Mouse (Mus musculus): ENCODE results near the gene Olfr385. TPM values are rescaled to one million over a fixed set of nuclear protein-coding genes. Genes with fewer than 3 reads are reported as not detected.
"Not testable (repeated sequence)": the region's sequence is repeated elsewhere in the genome, so short reads cannot be mapped to it uniquely, and the experiment has no call there.

Olfr385 gene
- total RNA-seq (2015) (not detected in 2 replicates), total RNA-seq (2017) (not detected in 2 replicates)

GRCm38 (mm10) chr11:73592908-73593307 lies at the start of gene Olfr385:
Olfr385 (minus strand) TSS chr11:73593008.
- ATAC-seq (ENCODE audit: poor library complexity, severe bottlenecking) = no peak

DNA sequence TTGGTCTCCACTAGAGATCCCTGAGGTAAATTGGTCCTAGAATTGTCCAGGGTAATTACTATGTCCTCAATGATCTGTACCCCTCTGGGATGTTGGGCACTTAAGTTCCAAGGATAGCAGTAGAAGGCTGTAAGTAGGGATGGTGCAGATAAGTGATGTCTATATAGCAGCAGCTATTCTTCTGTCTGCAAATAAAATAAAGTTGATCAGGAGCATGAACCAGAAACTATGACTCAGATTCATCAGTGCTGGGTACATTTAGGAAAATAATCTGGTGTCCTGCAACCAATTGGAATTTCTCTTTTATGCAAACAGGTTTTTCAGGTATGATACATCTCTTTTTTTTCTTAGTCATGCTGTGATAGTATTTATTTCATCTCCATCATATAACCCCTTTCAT lies 5.5 kb upstream of the Olfr385 start, which contains the start of gene Olfr384:
Gene Olfr384, plus strand, starts transcription at position 301 of the 400 bp plus-strand sequence.
- ATAC-seq (ENCODE audit: poor library complexity, severe bottlenecking) = no peak

GRCm38 (mm10) chr11:73583188-73583587 lies 9.6 kb downstream of the Olfr385 start:
- ATAC-seq (ENCODE audit: poor library complexity, severe bottlenecking) = not testable (repeated sequence)

DNA sequence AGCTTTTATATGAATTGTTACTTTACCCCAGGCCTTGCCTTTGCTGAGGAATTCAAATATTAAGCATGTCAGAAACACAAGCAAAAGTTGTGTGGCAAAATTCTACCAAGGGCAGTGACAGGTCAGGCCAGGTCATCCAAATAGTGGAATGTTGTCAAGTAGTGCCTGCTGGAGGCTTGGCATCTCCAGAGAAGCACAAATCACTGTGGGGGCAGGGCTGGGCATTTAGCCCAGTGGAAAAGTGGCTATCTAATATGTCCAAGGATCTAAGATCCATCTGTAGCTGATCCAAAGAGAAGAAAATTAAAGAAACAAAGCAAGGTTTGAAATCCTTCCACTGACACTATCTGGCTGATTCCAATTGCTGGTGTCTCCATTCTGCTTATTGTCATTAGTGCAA lies 12.9 kb downstream of the Olfr385 start:
- no peak for ATAC-seq (ENCODE audit: poor library complexity, severe bottlenecking)

Other genes starting within 250 kb of the Olfr385 start
- gene Olfr20, start 242.2 kb downstream of the Olfr385 start, total RNA-seq (2015) = not detected in 2 replicates
- not detected in 2 replicates for gene Olfr20, start 242.2 kb downstream of the Olfr385 start, total RNA-seq (2017)
- not detected in 2 replicates for gene Olfr376, start 221.8 kb downstream of the Olfr385 start, total RNA-seq (2015)
- not detected in 2 replicates for gene Olfr376, start 221.8 kb downstream of the Olfr385 start, total RNA-seq (2017)
- gene Olfr1, start 193.4 kb downstream of the Olfr385 start, total RNA-seq (2015) = not detected in 2 replicates
- not detected in 2 replicates for gene Olfr1, start 193.4 kb downstream of the Olfr385 start, total RNA-seq (2017)
- not detected in 2 replicates for gene Olfr378, start 164.5 kb downstream of the Olfr385 start, total RNA-seq (2015)
- gene Olfr378, start 164.5 kb downstream of the Olfr385 start, total RNA-seq (2017) = not detected in 2 replicates
- not detected in 2 replicates for gene Olfr380, start 135.5 kb downstream of the Olfr385 start, total RNA-seq (2015)
- gene Olfr380, start 135.5 kb downstream of the Olfr385 start, total RNA-seq (2017) = not detected in 2 replicates
- gene Olfr381, start 101.4 kb downstream of the Olfr385 start, total RNA-seq (2015) = not detected in 2 replicates
- not detected in 2 replicates for gene Olfr381, start 101.4 kb downstream of the Olfr385 start, total RNA-seq (2017)
- not detected in 2 replicates for gene Olfr382, start 75.8 kb downstream of the Olfr385 start, total RNA-seq (2015)
- gene Olfr382, start 75.8 kb downstream of the Olfr385 start, total RNA-seq (2017) = not detected in 2 replicates
- not detected in 2 replicates for gene Olfr384, start 5.6 kb upstream of the Olfr385 start, total RNA-seq (2015)
- not detected in 2 replicates for gene Olfr384, start 5.6 kb upstream of the Olfr385 start, total RNA-seq (2017)
- not detected in 2 replicates for gene Zfp735, start 95.8 kb upstream of the Olfr385 start, total RNA-seq (2015)
- gene Zfp735, start 95.8 kb upstream of the Olfr385 start, total RNA-seq (2017) = not detected in 2 replicates
- not detected in 2 replicates for gene Olfr389, start 187.7 kb upstream of the Olfr385 start, total RNA-seq (2015)
- not detected in 2 replicates for gene Olfr389, start 187.7 kb upstream of the Olfr385 start, total RNA-seq (2017)
- not detected in 2 replicates for gene Olfr390, start 190.0 kb upstream of the Olfr385 start, total RNA-seq (2015)
- 0.04 TPM in 1 of 2 replicates, not detected in the other for gene Olfr390, start 190.0 kb upstream of the Olfr385 start, total RNA-seq (2017)
- not detected in 2 replicates for gene Olfr391-ps, start 210.0 kb upstream of the Olfr385 start, total RNA-seq (2015)
- not detected in 2 replicates for gene Olfr391-ps, start 210.0 kb upstream of the Olfr385 start, total RNA-seq (2017)
- 0.04 TPM in 1 of 2 replicates, not detected in the other for gene Olfr392, start 224.0 kb upstream of the Olfr385 start, total RNA-seq (2015)
- not detected in 2 replicates for gene Olfr392, start 224.0 kb upstream of the Olfr385 start, total RNA-seq (2017)

Measured in megakaryocyte, adult 5-6 weeks (primary cell).